Mouse (Mus musculus) neural tube, embryonic 12.5 days (tissue): ENCODE data around the gene Dnm1. TPM values are rescaled to one million over a fixed set of nuclear protein-coding genes. Genes with fewer than 3 reads are reported as not detected.
"Not testable (repeated sequence)": the region's sequence is repeated elsewhere in the genome, so short reads cannot be mapped to it uniquely, and the experiment has no call there.

Experiments
- ATAC-seq: fragments of 200-750 bp; cut with Nextera tagmentation; 2 replicates; pipeline ENCODE4 v1.8.0; 2017; ENCODE audit warnings: low read depth, mild to moderate bottlenecking, moderate TSS enrichment, moderate library complexity; ENCODE audit not compliant: low FRiP score
- H3K27ac ChIP-seq: fragments of 300-500 bp; sonication (generic); 2 replicates; pipeline ENCODE4 v1.5.1; 2016
- H3K27me3 ChIP-seq: fragments of 300-500 bp; sonication (generic); replicated peaks from 2 replicates; pipeline ENCODE4 v1.6.1; 2016; ENCODE audit warnings: mild to moderate bottlenecking
- H3K36me3 ChIP-seq: fragments of 300-500 bp; sonication (generic); 2 replicates; pipeline ENCODE4 v1.6.1; 2016; ENCODE audit warnings: mild to moderate bottlenecking
- H3K4me1 ChIP-seq: fragments of 300-500 bp; sonication (generic); 2 replicates; pipeline ENCODE4 v1.6.1; 2016
- H3K4me2 ChIP-seq: fragments of 300-500 bp; sonication (generic); replicated peaks from 2 replicates; pipeline ENCODE4 v1.6.1; 2016; ENCODE audit warnings: mild to moderate bottlenecking
- H3K4me3 ChIP-seq: fragments of 300-500 bp; sonication (generic); 2 replicates; pipeline ENCODE4 v1.5.1; 2016
- H3K9ac ChIP-seq: fragments of 300-500 bp; sonication (generic); 2 replicates; pipeline ENCODE4 v1.6.1; 2016; ENCODE audit warnings: mild to moderate bottlenecking
- H3K9me3 ChIP-seq: fragments of 300-500 bp; sonication (generic); 2 replicates; pipeline ENCODE4 v1.6.1; 2016; ENCODE audit warnings: mild to moderate bottlenecking
- WGBS: fragments of 180-500 bp; shearing (Covaris S2); methylation state at CpG from one replicate; pipeline ENCODE4 v1.1.7; 2016; 5-methylcytosine and 5-hydroxymethylcytosine counted together
- polyA plus RNA-seq: library from polyadenylated mRNA; unstranded; fragments of >200 nt; fragmentation: Nextera tagmentation; extraction: Ambion mirVana; gene quantifications from 2 replicates; pipeline ENCODE4 v1.2.1, GENCODE M21; 2016

The Dnm1 gene
- polyA plus RNA-seq, 1 experiment from 2014 or later, result 41.1 TPM

GRCm38 (mm10) chr2:32381141-32381774, 28.1 kb upstream of the Dnm1 start:
- Histone ChIP-seq H3K36me3 (peaks cover 38% of the 10 kb centered on the region), H3K9me3 (no peaks in the 10 kb centered on the region), H3K4me1 (peaks cover 5% of the 10 kb centered on the region; the same call in 1 of the 2 replicates), H3K27me3 (peaks cover 14% of the 10 kb centered on the region; the same call in 1 of the 2 replicates), H3K4me2 (peak overlapping the region; percentile 96), H3K4me3 (peak overlapping the region; percentile 65), H3K9ac (peak overlapping the region; percentile 70), H3K27ac (no peak overlapping the region)
- ATAC-seq, result peak; percentile 63
- 2% methylated on average over 27 of the region's 27 CpGs for WGBS

GRCm38 (mm10) chr2:32380001-32380500, 26.9 kb upstream of the Dnm1 start:
- no peak overlapping the region for H3K4me2 ChIP-seq

GRCm38 (mm10) chr2:32376963-32377362, 23.8 kb upstream of the Dnm1 start:
- H3K36me3 ChIP-seq, result peaks cover 75% of the 10 kb centered on the region
- ATAC-seq, result no peak
- 91% methylated on average over 10 of the region's 10 CpGs for WGBS

More at GRCm38 (mm10) chr2:32380001-32380500, 26.9 kb upstream of the Dnm1 start:
- no peak overlapping the region for H3K27ac ChIP-seq
- no peak overlapping the region for H3K4me3 ChIP-seq
- ATAC-seq, result no peak
- 94% methylated on average over 7 of the region's 7 CpGs for WGBS
- H3K36me3 ChIP-seq, result peaks cover 50% of the 10 kb centered on the region
- peaks cover 12% of the 10 kb centered on the region; the same call in 1 of the 2 replicates for H3K27me3 ChIP-seq
- H3K9ac ChIP-seq, result no peak overlapping the region
- H3K4me1 ChIP-seq, result peaks cover 5% of the 10 kb centered on the region; the same call in 1 of the 2 replicates
- no peaks in the 10 kb centered on the region for H3K9me3 ChIP-seq

GRCm38 (mm10) chr2:32375317-32375940, 22.3 kb upstream of the Dnm1 start:
- H3K4me2 ChIP-seq, result no peak overlapping the region
- no peaks in the 10 kb centered on the region for H3K27me3 ChIP-seq
- no peaks in the 10 kb centered on the region for H3K9me3 ChIP-seq
- ATAC-seq, result no peak
- no peaks in the 10 kb centered on the region for H3K4me1 ChIP-seq
- no peak overlapping the region for H3K9ac ChIP-seq
- no peak overlapping the region for H3K4me3 ChIP-seq
- H3K27ac ChIP-seq, result no peak overlapping the region
- H3K36me3 ChIP-seq, result peaks cover 91% of the 10 kb centered on the region
- WGBS, result 91% methylated on average over 13 of the region's 13 CpGs

More at GRCm38 (mm10) chr2:32376963-32377362, 23.8 kb upstream of the Dnm1 start:
- H3K4me3 ChIP-seq, result no peak overlapping the region
- H3K27me3 ChIP-seq, result no peaks in the 10 kb centered on the region
- H3K9me3 ChIP-seq, result no peaks in the 10 kb centered on the region
- no peak overlapping the region for H3K4me2 ChIP-seq
- no peak overlapping the region for H3K9ac ChIP-seq
- peaks cover 5% of the 10 kb centered on the region; the same call in 1 of the 2 replicates for H3K4me1 ChIP-seq
- H3K27ac ChIP-seq, result no peak overlapping the region

- WGBS, result 94% methylated on average over 10 of the region's 10 CpGs
- ATAC-seq, result no peak
- peaks cover 94% of the 10 kb centered on the region for H3K36me3 ChIP-seq
Observed at GRCm38 (mm10) chr2:32374191-32374590, 21.1 kb upstream of the Dnm1 start.

GRCm38 (mm10) chr2:32367315-32367714, 14.2 kb upstream of the Dnm1 start:
- H3K4me1 ChIP-seq, result peaks cover 10% of the 10 kb centered on the region
- WGBS, result 93% methylated on average over 5 of the region's 5 CpGs
- H3K27ac ChIP-seq, result no peak overlapping the region
- H3K9ac ChIP-seq, result no peak overlapping the region
- H3K4me3 ChIP-seq, result no peak overlapping the region
- H3K9me3 ChIP-seq, result no peaks in the 10 kb centered on the region
- no peaks in the 10 kb centered on the region for H3K27me3 ChIP-seq
- H3K4me2 ChIP-seq, result no peak overlapping the region
- peaks cover 62% of the 10 kb centered on the region for H3K36me3 ChIP-seq
- no peak for ATAC-seq

More at GRCm38 (mm10) chr2:32374191-32374590, 21.1 kb upstream of the Dnm1 start:
- Histone ChIP-seq H3K27me3 (no peaks in the 10 kb centered on the region), H3K9ac (no peak overlapping the region), H3K4me1 (no peaks in the 10 kb centered on the region), H3K4me2 (no peak overlapping the region), H3K27ac (no peak overlapping the region), H3K4me3 (no peak overlapping the region), H3K9me3 (no peaks in the 10 kb centered on the region)

- Histone ChIP-seq H3K36me3 (peaks cover 31% of the 10 kb centered on the region), H3K9ac (no peak overlapping the region), H3K4me2 (peak overlapping the region; percentile 93), H3K4me1 (peaks cover 16% of the 10 kb centered on the region), H3K9me3 (no peaks in the 10 kb centered on the region), H3K27me3 (peaks cover 5% of the 10 kb centered on the region; the same call in 1 of the 2 replicates), H3K4me3 (peak overlapping the region; percentile 73; the same call in 1 of the 2 replicates), H3K27ac (no peak overlapping the region)
- WGBS, result 91% methylated on average over 8 of the region's 8 CpGs
- no peak for ATAC-seq
Observed at GRCm38 (mm10) chr2:32364121-32364520, 11.0 kb upstream of the Dnm1 start.

- Histone ChIP-seq H3K9me3 (no peaks in the 10 kb centered on the region), H3K4me3 (peak overlapping the region; percentile 73), H3K27me3 (peaks cover 5% of the 10 kb centered on the region; the same call in 1 of the 2 replicates), H3K4me2 (peak overlapping the region; percentile 93), H3K9ac (peak overlapping the region; percentile 75), H3K4me1 (peaks cover 16% of the 10 kb centered on the region), H3K27ac (peak overlapping the region; percentile 42), H3K36me3 (peaks cover 28% of the 10 kb centered on the region)
- WGBS, result 11% methylated on average over 19 of the region's 19 CpGs
- ATAC-seq, result peak; percentile 17; the same call in 1 of the 2 replicates
Observed at GRCm38 (mm10) chr2:32363376-32364106, 10.4 kb upstream of the Dnm1 start.

GRCm38 (mm10) chr2:32362817-32363340, 9.7 kb upstream of the Dnm1 start:
- peak overlapping the region; percentile 93 for H3K4me2 ChIP-seq
- peaks cover 5% of the 10 kb centered on the region; the same call in 1 of the 2 replicates for H3K27me3 ChIP-seq
- ATAC-seq, result peak; percentile 77
- H3K36me3 ChIP-seq, result peaks cover 23% of the 10 kb centered on the region
- H3K4me1 ChIP-seq, result peaks cover 16% of the 10 kb centered on the region
- peak overlapping the region; percentile 75 for H3K9ac ChIP-seq
- WGBS, result under 1% methylated on average over 53 of the region's 53 CpGs
- no peaks in the 10 kb centered on the region for H3K9me3 ChIP-seq
- H3K4me3 ChIP-seq, result peak overlapping the region; percentile 73
- H3K27ac ChIP-seq, result peak overlapping the region; percentile 42

- peak overlapping the region; percentile 93 for H3K4me2 ChIP-seq
- H3K9ac ChIP-seq, ATAC-seq, H3K27me3 ChIP-seq, H3K27ac ChIP-seq, H3K9me3 ChIP-seq: not testable (repeated sequence)
- peak overlapping the region; percentile 73 for H3K4me3 ChIP-seq
- H3K36me3 ChIP-seq, result peaks cover 18% of the 10 kb centered on the region
- peaks cover 16% of the 10 kb centered on the region for H3K4me1 ChIP-seq
- WGBS, result 41% methylated on average over 5 of the region's 5 CpGs
Observed at GRCm38 (mm10) chr2:32362274-32362673, 9.1 kb upstream of the Dnm1 start.

- Histone ChIP-seq H3K9ac (0 out of 2 replicates have a peak overlapping the region, but pooled peaks have one; percentile 13), H3K36me3 (peaks cover 10% of the 10 kb centered on the region), H3K4me1 (peaks cover 16% of the 10 kb centered on the region), H3K27ac (no peak overlapping the region), H3K9me3 (no peaks in the 10 kb centered on the region), H3K27me3 (peaks cover 5% of the 10 kb centered on the region; the same call in 1 of the 2 replicates), H3K4me2 (peak overlapping the region; percentile 64), H3K4me3 (peak overlapping the region; percentile 28)
- WGBS, result under 1% methylated on average over 24 of the region's 24 CpGs
- ATAC-seq, result 0 out of 2 replicates have a peak, but pooled peaks have one; percentile 35
Observed at GRCm38 (mm10) chr2:32361437-32361836, 8.3 kb upstream of the Dnm1 start.
